Mouse (Mus musculus) myocyte (in vitro differentiated cells): Measurements from ENCODE around the gene Tmed6.

Source experiments
- POLR2A ChIP-seq: IDR thresholded peaks from one replicate; pipeline ENCODE4 v1.6.1; 2011; ENCODE audit warnings: low read depth, mild to moderate bottlenecking, control low read depth, moderate library complexity; ENCODE audit not compliant: insufficient read length
- POLR2AphosphoS2 ChIP-seq: IDR thresholded peaks from one replicate; pipeline ENCODE4 v1.6.1; 2011; ENCODE audit warnings: low read depth, control low read depth; ENCODE audit not compliant: insufficient read length
- REST ChIP-seq: IDR thresholded peaks from one replicate; pipeline ENCODE4 v1.6.1; 2011; ENCODE audit warnings: mild to moderate bottlenecking, control low read depth, moderate library complexity; ENCODE audit not compliant: insufficient read depth, insufficient read length

GRCm38 (mm10) chr8:107029310-107029709 is 36.1 kb downstream of the Tmed6 start:
- TF ChIP-seq POLR2A (no peak), REST (no peak), POLR2AphosphoS2 (no peak)
